Mouse (Mus musculus): ENCODE data around the gene Cyp2c40.

- no peak for TF ChIP-seq CTCF (IDR thresholded peaks at IDR 0.05; ENCODE audit: extremely low read depth, insufficient read depth, insufficient read length, insufficient replicate concordance)
- no peak for TF ChIP-seq POLR2A (IDR thresholded peaks at IDR 0.05; ENCODE audit: low read depth, low read length)
Observed at GRCm38 (mm10) chr19:39745357-39745756, 67.3 kb downstream of the Cyp2c40 start.

Data from spleen, adult 2 months (tissue).